Mouse (Mus musculus) hindbrain, postnatal 0 days (tissue): ENCODE results near the gene Elof1. TPM values are rescaled to one million over a fixed set of nuclear protein-coding genes. Genes with fewer than 3 reads are reported as not detected.

ENCODE experiments used
- ATAC-seq: fragments of 200-750 bp; cut with Nextera tagmentation; 2 replicates; pipeline ENCODE4 v1.8.0; 2017; ENCODE audit warnings: mild to moderate bottlenecking, moderate TSS enrichment, moderate library complexity
- DNase-seq: peaks from one replicate; pipeline ENCODE4 v3.0.0-alpha.2; 2015; ENCODE audit warnings: low spot score
- H3K27ac ChIP-seq: fragments of 300-500 bp; sonication (generic); 2 replicates; pipeline ENCODE4 v1.5.1; 2014; ENCODE audit warnings: mild to moderate bottlenecking
- H3K27me3 ChIP-seq: fragments of 300-500 bp; sonication (generic); 2 replicates; pipeline ENCODE4 v1.6.1; 2014; ENCODE audit warnings: low read length, mixed read lengths; ENCODE audit not compliant: insufficient read depth
- H3K36me3 ChIP-seq: fragments of 300-500 bp; sonication (generic); 2 replicates; pipeline ENCODE4 v1.6.1; 2014; ENCODE audit warnings: low read length, mixed read lengths; ENCODE audit not compliant: insufficient read depth
- H3K4me1 ChIP-seq: fragments of 300-500 bp; sonication (generic); 2 replicates; pipeline ENCODE4 v1.6.1; 2014; ENCODE audit warnings: antibody characterized with exemption, low read length, mixed read lengths; ENCODE audit not compliant: insufficient read depth
- H3K4me2 ChIP-seq: fragments of 300-500 bp; sonication (generic); 2 replicates; pipeline ENCODE4 v1.6.1; 2014; ENCODE audit warnings: low read depth, mild to moderate bottlenecking, low read length, moderate library complexity, mixed read lengths
- H3K4me3 ChIP-seq: fragments of 300-500 bp; sonication (generic); 2 replicates; pipeline ENCODE4 v1.5.1; 2014; ENCODE audit warnings: low read length
- H3K9ac ChIP-seq: fragments of 300-500 bp; sonication (generic); replicated peaks from 2 replicates; pipeline ENCODE4 v1.6.1; 2014; ENCODE audit warnings: mild to moderate bottlenecking, low read length, moderate library complexity, mixed read lengths
- H3K9me3 ChIP-seq: fragments of 300-500 bp; sonication (generic); 2 replicates; pipeline ENCODE4 v1.6.1; 2016; ENCODE audit warnings: low read length, mixed read lengths
- CTCF ChIP-seq: IDR thresholded peaks from 2 replicates; pipeline ENCODE4 v1.5.1; 2016; ENCODE audit warnings: antibody characterized with exemption, control low read depth, low read depth
- WGBS: fragments of 180-500 bp; shearing (Covaris S2); extraction: QIAGEN DNeasy Blood & Tissue Kit; methylation state at CpG from one replicate; pipeline ENCODE4 v1.1.7; 2014; 5-methylcytosine and 5-hydroxymethylcytosine counted together
- polyA plus RNA-seq: library from polyadenylated mRNA; unstranded; fragments of >200 nt; fragmentation: Nextera tagmentation; extraction: Ambion mirVana; gene quantifications from 2 replicates; pipeline ENCODE4 v1.2.1, GENCODE M21; 2015
- total RNA-seq: library from RNA; depleted of rRNA; stranded (reverse); fragments of >200 nt; gene quantifications from 2 replicates; pipeline ENCODE4 v1.2.3, GENCODE M21; 2014

Elof1 gene
- total and polyA plus RNA-seq, 2 experiments from 2014 or later = 165 to 171 TPM

DNA sequence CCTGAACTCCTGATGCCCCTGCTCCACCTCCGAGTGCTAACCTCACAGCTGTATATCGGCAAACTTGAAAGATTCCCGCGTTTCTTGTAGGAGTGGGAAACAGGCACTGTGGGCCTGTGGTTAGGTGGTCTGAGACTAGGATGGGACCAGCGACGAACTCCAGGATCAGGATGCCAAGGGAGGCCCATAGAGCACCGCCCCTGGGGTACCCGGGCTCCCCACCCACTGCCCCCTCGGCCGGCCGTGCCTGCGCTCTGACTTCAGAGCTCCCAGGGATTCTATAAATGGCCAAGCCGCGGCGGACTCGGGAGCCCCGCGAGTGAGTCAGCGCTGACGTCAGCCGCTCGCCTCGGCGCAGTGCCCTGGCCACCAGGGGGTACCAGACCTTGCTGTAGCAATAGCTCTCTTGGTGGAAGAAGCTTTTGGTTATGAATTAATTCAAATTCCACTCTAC lies 21.1 kb downstream of the Elof1 start:
- DNase-seq (peak; percentile 74), ATAC-seq (peak; percentile 78)
- Histone ChIP-seq H3K9ac (peak overlapping the region; percentile 39; the same call in 1 of the 2 replicates), H3K4me3 (peak overlapping the region; percentile 33), H3K4me1 (peaks cover 2% of the 10 kb centered on the region; the same call in 1 of the 2 replicates), H3K27me3 (peaks cover 13% of the 10 kb centered on the region), H3K9me3 (no peaks in the 10 kb centered on the region), H3K4me2 (peak overlapping the region; percentile 62), H3K27ac (no peak overlapping the region), H3K36me3 (no peaks in the 10 kb centered on the region)
- WGBS = 4% methylated on average over 24 of the region's 24 CpGs
- TF ChIP-seq CTCF = peak; percentile 67

GRCm38 (mm10) chr9:22092746-22093145 lies 24.2 kb downstream of the Elof1 start:
- Histone ChIP-seq H3K36me3 (no peaks in the 10 kb centered on the region), H3K4me1 (peaks cover 2% of the 10 kb centered on the region; the same call in 1 of the 2 replicates), H3K27ac (no peak overlapping the region), H3K9me3 (no peaks in the 10 kb centered on the region), H3K27me3 (no peaks in the 10 kb centered on the region; the same call in 1 of the 2 replicates), H3K4me3 (no peak overlapping the region), H3K9ac (no peak overlapping the region), H3K4me2 (no peak overlapping the region)
- WGBS = 96% methylated on average over 6 of the region's 6 CpGs
- no peak for DNase-seq
- no peak for TF ChIP-seq CTCF
- no peak for ATAC-seq

GRCm38 (mm10) chr9:22089986-22090385 lies 27.0 kb downstream of the Elof1 start:
- Histone ChIP-seq H3K36me3 (no peaks in the 10 kb centered on the region), H3K4me3 (no peak overlapping the region), H3K27me3 (no peaks in the 10 kb centered on the region), H3K4me2 (no peak overlapping the region), H3K27ac (no peak overlapping the region), H3K9me3 (no peaks in the 10 kb centered on the region), H3K9ac (no peak overlapping the region), H3K4me1 (0 out of 2 replicates have a peak, but pooled peaks cover 5% of the 10 kb centered on the region)
- DNase-seq (no peak), ATAC-seq (no peak)
- 77% methylated on average over 7 of the region's 7 CpGs for WGBS
- no peak for TF ChIP-seq CTCF

- Histone ChIP-seq H3K4me1 (0 out of 2 replicates have a peak, but pooled peaks cover 5% of the 10 kb centered on the region), H3K4me3 (no peak overlapping the region), H3K27ac (no peak overlapping the region), H3K36me3 (no peaks in the 10 kb centered on the region), H3K27me3 (no peaks in the 10 kb centered on the region), H3K4me2 (no peak overlapping the region), H3K9me3 (no peaks in the 10 kb centered on the region), H3K9ac (no peak overlapping the region)
- DNase-seq (no peak), ATAC-seq (no peak)
- 98% methylated on average over 7 of the region's 7 CpGs for WGBS
- TF ChIP-seq CTCF = no peak
Measured at GRCm38 (mm10) chr9:22089281-22089680, 27.7 kb downstream of the Elof1 start.

GRCm38 (mm10) chr9:22087034-22087618 lies 29.8 kb downstream of the Elof1 start:
- no peak overlapping the region for H3K9ac ChIP-seq
- WGBS = 80% methylated on average over 2 of the region's 2 CpGs
- ATAC-seq (no peak), DNase-seq (no peak)
- no peaks in the 10 kb centered on the region for H3K27me3 ChIP-seq
- 0 out of 2 replicates have a peak, but pooled peaks cover 5% of the 10 kb centered on the region for H3K4me1 ChIP-seq
- H3K9me3 ChIP-seq = no peaks in the 10 kb centered on the region
- no peak overlapping the region for H3K4me3 ChIP-seq
- TF ChIP-seq CTCF = no peak
- no peak overlapping the region for H3K27ac ChIP-seq
- no peaks in the 10 kb centered on the region for H3K36me3 ChIP-seq
- H3K4me2 ChIP-seq = no peak overlapping the region

DNA sequence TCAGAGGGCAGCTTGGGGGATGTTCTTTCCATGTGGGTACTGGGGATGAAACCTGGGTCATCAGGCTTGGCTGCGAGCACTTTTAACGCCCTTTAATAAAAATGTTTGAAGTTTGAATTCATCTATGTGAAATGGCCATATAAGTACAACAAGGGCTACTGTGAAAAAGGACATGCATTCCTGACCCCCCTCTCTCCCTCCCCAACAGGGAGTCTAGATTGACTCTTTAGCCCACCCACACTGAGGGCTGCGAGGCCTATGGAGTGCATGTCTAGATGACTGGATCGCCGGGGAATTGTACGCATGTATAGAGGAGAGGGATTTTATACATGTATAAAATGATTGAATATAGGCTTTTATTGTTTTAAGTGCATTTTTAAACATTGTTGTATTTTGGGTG lies 31.0 kb downstream of the Elof1 start:
- DNase-seq (no peak), ATAC-seq (no peak)
- Histone ChIP-seq H3K27ac (peak overlapping the region; percentile 78; the same call in 1 of the 2 replicates), H3K9ac (peak overlapping the region; percentile 66), H3K4me1 (0 out of 2 replicates have a peak, but pooled peaks cover 5% of the 10 kb centered on the region), H3K4me2 (peak overlapping the region; percentile 69), H3K36me3 (no peaks in the 10 kb centered on the region), H3K4me3 (peak overlapping the region; percentile 76), H3K27me3 (no peaks in the 10 kb centered on the region), H3K9me3 (no peaks in the 10 kb centered on the region)
- no peak for TF ChIP-seq CTCF
- 76% methylated on average over 6 of the region's 6 CpGs for WGBS
